In the genomic region with DNA sequence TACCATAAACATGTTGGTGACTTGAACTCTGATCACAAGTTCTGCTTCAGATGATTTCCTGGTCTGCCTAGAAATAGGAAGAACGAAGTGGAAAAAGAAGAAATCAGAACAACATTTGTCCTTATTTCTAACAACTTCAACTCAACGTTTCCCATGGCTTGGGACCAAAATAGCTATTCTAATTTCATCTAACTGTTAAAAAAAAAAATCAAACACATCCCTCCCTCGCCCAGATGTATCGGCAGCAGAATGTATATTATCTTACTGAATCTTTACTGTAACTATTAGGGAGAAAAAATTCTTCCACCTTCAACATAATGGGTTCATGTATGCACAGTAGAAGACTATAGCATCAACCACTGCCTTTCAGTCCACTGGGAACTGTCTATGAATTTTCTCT, we compare ENCODE assay signal across 17 mouse cellular contexts.
"Had no signal": no experiment of that assay in that cellular context is flagged by ENCODE, and none has a peak within 500 bp of the region (broad histone marks: within the 10 kb centered on the region; RNA-seq: fewer than 3 reads in every experiment).

No protein-coding gene starts in this region.

- H3K27me3 ChIP-seq: neural tube, embryonic 12.5 days; neural tube, embryonic 13.5 days; neural tube, embryonic 15.5 days; stomach, embryonic 15.5 days had no signal

- H3K9me3 ChIP-seq: neural tube, embryonic 12.5 days; neural tube, embryonic 13.5 days; neural tube, embryonic 15.5 days; stomach, embryonic 15.5 days had no signal

- H3K27ac ChIP-seq: neural tube, embryonic 12.5 days; neural tube, embryonic 13.5 days; neural tube, embryonic 15.5 days; stomach, embryonic 15.5 days; stomach, postnatal 0 days had no signal

- H3K9ac ChIP-seq: neural tube, embryonic 12.5 days; neural tube, embryonic 13.5 days; neural tube, embryonic 15.5 days; stomach, embryonic 15.5 days had no signal

- H3K4me2 ChIP-seq: neural tube, embryonic 12.5 days; neural tube, embryonic 13.5 days; neural tube, embryonic 15.5 days; stomach, embryonic 15.5 days had no signal

- H3K36me3 ChIP-seq: neural tube, embryonic 12.5 days; neural tube, embryonic 13.5 days; neural tube, embryonic 15.5 days; stomach, embryonic 15.5 days had no signal

- H3K4me1 ChIP-seq: neural tube, embryonic 12.5 days; neural tube, embryonic 13.5 days; neural tube, embryonic 15.5 days; stomach, embryonic 15.5 days had no signal

- H3K4me3 ChIP-seq: neural tube, embryonic 12.5 days; neural tube, embryonic 13.5 days; neural tube, embryonic 15.5 days; stomach, embryonic 15.5 days had no signal

- DNase-seq: retina, postnatal 1 day; right cerebral cortex, adult 18-20 months; right cerebral cortex, postnatal 14 days; right cerebral cortex, postnatal 25 days; right cerebral cortex, postnatal 4 days; spleen, adult 18-20 months; thymus, adult 18-20 months; thymus, adult 2 months; thymus, postnatal 14 days; thymus, postnatal 25 days; thymus, postnatal 36 days; thymus, postnatal 4 days had no signal
